Mouse (Mus musculus) thymus, adult 2 months (tissue): Measurements from ENCODE around the gene Csrnp1. TPM values are rescaled to one million over a fixed set of nuclear protein-coding genes. Genes with fewer than 3 reads are reported as not detected.

Experiments used
- DNase-seq: peaks from one replicate; pipeline ENCODE4 v3.0.0; 2021
- H3K27ac ChIP-seq: fragments of 200-500 bp; 2 replicates; pipeline ENCODE4 v1.5.1; 2012; ENCODE audit warnings: low read length, control low read depth; ENCODE audit not compliant: control insufficient read depth, insufficient read depth
- H3K27me3 ChIP-seq: fragments of 200-500 bp; 2 replicates; pipeline ENCODE4 v1.6.1; 2012; ENCODE audit warnings: mild to moderate bottlenecking, low read length, moderate library complexity, mixed read lengths; ENCODE audit not compliant: control insufficient read depth, insufficient read depth
- H3K36me3 ChIP-seq: fragments of 200-500 bp; 2 replicates; pipeline ENCODE4 v1.6.1; 2012; ENCODE audit warnings: mild to moderate bottlenecking, low read length, moderate library complexity; ENCODE audit not compliant: control insufficient read depth, insufficient read depth
- H3K4me1 ChIP-seq: fragments of 200-500 bp; replicated peaks from 2 replicates; pipeline ENCODE4 v1.6.1; 2012; ENCODE audit warnings: low read length; ENCODE audit not compliant: control insufficient read depth, insufficient read depth
- H3K4me3 ChIP-seq: fragments of 200-500 bp; 2 replicates; pipeline ENCODE4 v1.5.1; 2012; ENCODE audit warnings: mild to moderate bottlenecking, low read length, control low read depth, moderate library complexity; ENCODE audit not compliant: control insufficient read depth, insufficient read depth
- CTCF ChIP-seq: fragments of 200-500 bp; IDR thresholded peaks from 2 replicates; pipeline ENCODE4 v1.5.1; 2012; ENCODE audit warnings: mild to moderate bottlenecking, control low read depth, low read length, moderate library complexity, borderline replicate concordance; ENCODE audit not compliant: control insufficient read depth, poor library complexity, insufficient read depth; ENCODE audit errors: extremely low read depth
- POLR2A ChIP-seq: fragments of 200-500 bp; IDR thresholded peaks from 2 replicates; pipeline ENCODE4 v1.6.1; 2012; ENCODE audit warnings: mild to moderate bottlenecking, low read length, control low read depth, moderate library complexity; ENCODE audit not compliant: control insufficient read depth, poor library complexity, insufficient read depth; ENCODE audit errors: extremely low read depth
- WGBS: fragments of 180-500 bp; shearing (Covaris S2); methylation state at CpG from one replicate; pipeline ENCODE4 v1.1.7; 2018; 5-methylcytosine and 5-hydroxymethylcytosine counted together
- polyA plus RNA-seq: library from polyadenylated mRNA; depleted of rRNA; stranded (reverse); fragments of >200 nt; gene quantifications from 2 replicates; pipeline ENCODE4 v1.2.3, GENCODE M21; 2012; rRNA removed

Csrnp1 gene
- polyA plus RNA-seq, 1 experiment = 283 TPM

GRCm38 (mm10) chr9:119926497-119926896 lies 58.0 kb downstream of the Csrnp1 start:
- H3K27ac ChIP-seq = no peak overlapping the region
- H3K4me1 ChIP-seq = no peaks in the 10 kb centered on the region
- 97% methylated on average over 5 of the region's 5 CpGs for WGBS
- no peak for DNase-seq
- H3K27me3 ChIP-seq = no peaks in the 10 kb centered on the region
- H3K4me3 ChIP-seq = no peak overlapping the region
- peaks cover 44% of the 10 kb centered on the region for H3K36me3 ChIP-seq
- TF ChIP-seq POLR2A (no peak), CTCF (no peak)

- no peaks in the 10 kb centered on the region for H3K4me1 ChIP-seq
- H3K27ac ChIP-seq = no peak overlapping the region
- H3K36me3 ChIP-seq = peaks cover 47% of the 10 kb centered on the region
- H3K27me3 ChIP-seq = no peaks in the 10 kb centered on the region
- no peak overlapping the region for H3K4me3 ChIP-seq
- WGBS = 95% methylated on average over 8 of the region's 8 CpGs
- TF ChIP-seq POLR2A (no peak), CTCF (no peak)
- DNase-seq = no peak
Measured at GRCm38 (mm10) chr9:119925729-119926128, 58.7 kb downstream of the Csrnp1 start.

GRCm38 (mm10) chr9:119925120-119925657 lies 59.3 kb downstream of the Csrnp1 start:
- 57% methylated on average over 16 of the region's 16 CpGs for WGBS
- no peak for DNase-seq
- Histone ChIP-seq H3K4me3 (no peak overlapping the region), H3K27me3 (no peaks in the 10 kb centered on the region), H3K36me3 (peaks cover 50% of the 10 kb centered on the region), H3K4me1 (no peaks in the 10 kb centered on the region), H3K27ac (no peak overlapping the region)
- TF ChIP-seq POLR2A = no peak
- no peak for TF ChIP-seq CTCF

- H3K4me3 ChIP-seq = no peak overlapping the region
- no peaks in the 10 kb centered on the region for H3K27me3 ChIP-seq
- no peaks in the 10 kb centered on the region for H3K4me1 ChIP-seq
- H3K27ac ChIP-seq = no peak overlapping the region
- H3K36me3 ChIP-seq = peaks cover 67% of the 10 kb centered on the region
- no peak for DNase-seq
- 97% methylated on average over 4 of the region's 4 CpGs for WGBS
- TF ChIP-seq POLR2A (no peak), CTCF (no peak)
Measured at GRCm38 (mm10) chr9:119923462-119923861, 61.0 kb downstream of the Csrnp1 start.

Other genes starting within 250 kb of the Csrnp1 start
- gene Scn11a, start 159.2 kb downstream of the Csrnp1 start, polyA plus RNA-seq = 0.04 TPM in 1 of 2 replicates, not detected in the other
- gene Wdr48, start 89.8 kb downstream of the Csrnp1 start, polyA plus RNA-seq = 78.9 and 90.5 TPM in 2 replicates
- gene Gorasp1, start 47.1 kb downstream of the Csrnp1 start, polyA plus RNA-seq = 10.8 and 11.0 TPM in 2 replicates
- 0.18 and 0.29 TPM in 2 replicates for gene Ttc21a, start 47.1 kb downstream of the Csrnp1 start, polyA plus RNA-seq
- 0.24 and 2.3 TPM in 2 replicates for gene Xirp1, start 38.9 kb upstream of the Csrnp1 start, polyA plus RNA-seq
- 5.1 and 7.5 TPM in 2 replicates for gene Cx3cr1, start 85.2 kb upstream of the Csrnp1 start, polyA plus RNA-seq
- gene Ccr8, start 107.5 kb upstream of the Csrnp1 start, polyA plus RNA-seq = 19.2 and 21.0 TPM in 2 replicates
- gene Slc25a38, start 125.7 kb upstream of the Csrnp1 start, polyA plus RNA-seq = 67.8 and 79.9 TPM in 2 replicates
- 5,416 and 5,545 TPM in 2 replicates for gene Rpsa, start 143.0 kb upstream of the Csrnp1 start, polyA plus RNA-seq
- gene Mobp, start 165.0 kb upstream of the Csrnp1 start, polyA plus RNA-seq = 0.48 TPM in 1 of 2 replicates, not detected in the other